Mouse (Mus musculus) cerebellum, postnatal 10 days (tissue): Measurements from ENCODE around the gene Cntn4.
A peak's percentile ranks its signal among the peaks of the same experiment; 100 is the strongest.

ENCODE experiments used
- DNase-seq, 2 experiments: peaks; one replicate each; pipeline ENCODE4 v3.0.0; 2021; ENCODE audit warnings: mixed read lengths in 2 of 2

The Cntn4 gene

GRCm38 (mm10) chr6:105677149-105678031 lies at the start of gene Cntn4:
Gene Cntn4, plus strand, starts transcription at chr6:105677660.
- DNase-seq: peak; percentile 78 to 81

DNA sequence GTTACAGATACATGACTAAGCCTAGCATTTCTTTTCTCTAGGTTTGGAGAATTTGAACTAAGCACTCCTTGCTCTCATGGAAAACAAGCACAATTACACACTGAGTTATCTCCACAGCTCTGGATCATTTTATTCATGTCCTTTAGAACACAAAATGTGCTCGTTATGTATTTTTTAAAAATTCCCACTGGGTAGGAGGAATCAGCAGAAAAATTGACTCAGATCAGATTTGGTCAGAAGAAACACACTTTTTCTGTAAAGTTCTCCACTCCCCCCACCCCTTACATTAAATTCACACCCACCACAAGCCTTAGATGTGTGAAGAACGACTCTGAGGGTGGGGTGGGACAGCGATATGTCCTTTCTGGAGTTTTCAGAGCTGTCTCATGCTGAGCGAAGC lies 3.2 kb upstream of the Cntn4 start:
- DNase-seq: no peak

DNA sequence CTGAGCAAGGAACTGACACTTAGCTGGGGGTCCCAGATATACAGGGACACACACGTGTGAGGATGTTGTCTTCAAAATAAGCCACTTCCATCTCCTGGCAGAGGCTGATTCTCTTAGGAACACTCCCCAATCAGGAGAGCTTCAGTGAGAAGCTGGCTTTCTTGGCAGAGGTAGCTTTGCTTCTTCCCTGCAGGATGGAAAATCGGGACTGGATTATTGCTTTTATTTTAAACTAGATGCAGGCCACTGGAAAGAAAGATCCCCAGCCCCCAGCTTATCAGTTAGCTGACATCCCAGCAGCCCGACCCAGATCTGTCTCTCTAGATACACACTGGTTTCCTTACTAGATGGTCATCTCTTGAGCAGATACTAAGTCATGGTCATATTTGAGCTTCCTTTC lies 2.4 kb upstream of the Cntn4 start:
- DNase-seq: peak; percentile 31 to 38

GRCm38 (mm10) chr6:105676637-105677036 lies 823 bp upstream of the Cntn4 start:
- no peak for DNase-seq

DNA sequence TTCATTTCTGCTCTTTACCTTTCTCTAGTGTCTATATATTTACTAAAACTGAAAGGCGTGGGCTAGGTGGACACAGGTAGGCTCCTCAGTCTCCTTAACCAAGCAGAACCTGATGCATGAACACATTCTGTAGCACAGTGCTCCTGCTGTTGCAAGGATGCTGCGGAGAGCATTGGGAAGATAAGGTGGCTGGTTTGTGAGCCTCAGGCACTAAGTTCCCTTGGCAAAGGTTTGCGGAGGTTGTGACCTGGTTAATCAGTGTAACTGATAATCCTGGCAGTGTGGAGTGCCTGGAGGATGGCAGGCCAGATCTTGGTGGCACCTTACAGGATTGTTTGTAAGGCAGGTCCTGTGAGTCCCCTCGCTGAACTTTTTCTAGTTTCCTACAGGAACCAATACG lies 1.3 kb downstream of the Cntn4 start:
- peak; percentile 15 to 22 for DNase-seq

DNA sequence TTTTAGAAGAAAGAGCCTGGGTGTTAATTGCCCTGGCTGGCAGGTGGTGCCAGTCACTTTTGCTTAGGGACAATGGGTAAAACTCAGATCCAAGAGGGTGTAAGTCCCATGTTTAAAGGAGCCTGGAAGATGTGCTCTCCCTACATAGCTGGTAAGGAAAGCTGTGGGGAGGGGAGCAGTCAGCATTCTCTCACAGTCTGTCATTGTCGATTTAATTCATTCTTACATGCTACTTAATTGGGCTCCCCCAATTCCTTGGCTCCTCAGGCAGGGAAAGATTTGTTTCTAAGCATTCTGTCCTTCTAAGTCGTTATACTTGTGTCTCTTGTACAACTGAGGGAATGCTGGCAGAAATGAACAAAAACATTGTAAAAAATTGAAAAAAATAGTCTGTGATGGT lies 4.0 kb downstream of the Cntn4 start:
- no peak for DNase-seq

DNA sequence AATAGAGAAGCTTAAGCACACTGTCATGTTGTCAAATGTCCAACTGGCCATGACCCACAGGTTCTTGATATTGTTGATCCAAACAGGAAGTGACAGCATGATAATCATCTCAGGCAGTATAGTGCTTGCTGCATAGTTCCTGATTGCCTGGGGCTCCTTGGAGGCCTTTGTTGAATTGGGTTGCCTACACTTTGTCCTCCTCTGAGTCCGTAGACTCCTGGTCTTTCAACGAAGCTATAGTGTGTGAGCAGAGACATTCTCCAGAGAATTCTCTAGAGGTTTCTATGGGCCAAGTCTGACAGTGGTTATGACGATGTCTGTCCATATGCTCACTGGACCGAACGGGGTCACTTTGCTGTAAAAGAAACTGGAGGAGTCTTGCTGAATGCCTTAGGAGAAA lies 5.8 kb downstream of the Cntn4 start:
- DNase-seq: no peak

GRCm38 (mm10) chr6:105684123-105684522 lies 6.7 kb downstream of the Cntn4 start:
- DNase-seq: no peak

DNA sequence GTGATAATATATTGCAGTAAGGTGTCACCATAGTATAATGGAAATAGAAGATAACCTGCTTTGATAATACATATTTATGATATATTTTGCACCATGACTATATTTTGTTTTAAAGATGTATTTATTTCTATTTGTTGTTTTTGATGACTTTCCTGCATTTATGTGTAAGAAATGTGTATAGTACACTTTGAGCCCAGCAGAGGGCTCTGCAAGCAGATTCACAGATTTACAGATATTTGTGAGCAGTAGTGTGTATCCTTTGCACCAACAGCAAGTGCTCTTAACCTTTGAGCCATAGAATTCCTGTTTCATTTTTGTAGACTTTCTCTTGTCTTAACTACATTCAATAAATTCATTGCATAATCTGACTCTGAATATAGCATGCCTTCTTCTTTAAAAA lies 10.7 kb downstream of the Cntn4 start:
- DNase-seq: no peak

DNA sequence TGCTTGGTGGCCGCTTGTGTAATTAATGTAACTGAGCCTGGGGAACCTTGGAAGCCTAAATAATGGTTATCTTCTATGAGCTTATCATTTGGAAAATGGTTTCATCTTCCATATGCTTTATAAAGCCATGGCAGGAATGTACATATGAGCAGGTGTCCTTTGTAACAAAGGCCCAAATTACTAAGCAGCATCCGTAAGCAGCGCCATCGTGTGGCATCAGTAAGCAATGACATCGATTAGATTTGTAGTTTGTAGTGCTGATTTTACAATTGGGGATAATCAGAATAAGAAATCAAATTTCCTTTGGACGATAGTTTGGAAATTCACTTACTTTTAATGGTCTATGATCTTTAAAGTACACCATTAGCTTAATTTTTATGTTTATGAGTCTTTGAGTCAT lies 64.6 kb downstream of the Cntn4 start:
- DNase-seq: peak; percentile 19 to 27

GRCm38 (mm10) chr6:105780616-105781015 lies 103.2 kb downstream of the Cntn4 start:
- no peak for DNase-seq

DNA sequence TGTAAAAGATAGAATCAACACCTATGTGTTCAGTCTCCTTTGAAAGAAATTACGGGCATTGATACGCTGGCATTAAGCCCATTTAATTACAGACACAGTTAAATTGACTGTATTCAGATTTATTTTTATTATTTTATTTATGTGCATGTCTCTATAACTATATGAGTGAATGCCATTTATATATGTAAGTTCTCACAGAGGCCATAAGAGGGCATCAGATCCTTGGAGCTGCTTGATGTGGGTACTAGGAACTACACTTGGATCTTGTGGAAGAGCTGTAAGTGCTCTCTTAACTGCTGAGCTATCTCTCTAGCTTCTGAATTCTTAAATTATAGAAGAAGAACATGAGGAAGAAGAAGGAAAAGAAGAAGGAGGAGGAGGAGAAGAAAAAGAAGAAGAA lies 111.0 kb downstream of the Cntn4 start:
- peak in 1 of 2 experiments; percentile 12 for DNase-seq

DNA sequence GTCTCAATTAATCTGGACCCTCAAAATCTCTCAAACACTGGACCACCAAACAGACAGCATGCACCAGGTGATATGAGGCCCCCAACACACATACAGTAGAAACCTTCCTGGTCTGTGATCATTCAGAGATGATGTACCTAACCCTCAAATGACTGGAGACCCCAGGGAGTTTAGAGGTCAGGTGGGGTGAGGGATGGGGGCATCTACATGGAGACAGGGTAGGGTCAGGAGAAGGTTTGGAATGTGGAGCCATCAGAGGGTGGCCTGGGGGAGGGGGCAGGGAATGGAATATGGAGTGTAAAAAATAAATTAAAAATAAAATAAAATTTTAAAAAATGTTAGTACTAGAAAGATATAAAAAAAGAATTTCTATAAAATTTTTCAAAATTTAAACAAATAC lies 157.6 kb downstream of the Cntn4 start:
- no peak for DNase-seq

- peak in 1 of 2 experiments; percentile 3 for DNase-seq
Observed at GRCm38 (mm10) chr6:105847296-105847695, 169.8 kb downstream of the Cntn4 start.

DNA sequence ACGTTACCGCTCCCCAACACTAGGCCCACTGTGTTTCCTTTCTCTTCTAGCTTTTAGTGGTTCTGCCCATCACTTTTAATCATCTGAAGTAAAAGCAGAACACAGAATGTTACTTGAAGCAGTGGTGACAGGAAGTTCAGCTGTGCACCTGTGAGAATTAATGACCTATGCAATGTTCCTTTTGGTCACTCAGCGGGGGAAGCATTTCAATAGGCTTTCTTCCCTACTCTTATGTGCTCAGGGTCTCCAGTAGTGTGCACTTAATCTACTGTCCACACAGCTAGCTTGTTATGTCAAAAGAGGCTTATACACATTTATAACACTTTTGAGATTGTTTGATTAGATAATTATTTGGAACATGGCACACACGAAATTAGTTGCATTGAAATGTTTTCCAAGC lies 215.4 kb downstream of the Cntn4 start:
- no peak for DNase-seq

GRCm38 (mm10) chr6:105938485-105938884 lies 261.0 kb downstream of the Cntn4 start:
- DNase-seq: peak in 1 of 2 experiments; percentile 2

- DNase-seq: no peak
Observed at GRCm38 (mm10) chr6:105939303-105939702, 261.8 kb downstream of the Cntn4 start.

DNA sequence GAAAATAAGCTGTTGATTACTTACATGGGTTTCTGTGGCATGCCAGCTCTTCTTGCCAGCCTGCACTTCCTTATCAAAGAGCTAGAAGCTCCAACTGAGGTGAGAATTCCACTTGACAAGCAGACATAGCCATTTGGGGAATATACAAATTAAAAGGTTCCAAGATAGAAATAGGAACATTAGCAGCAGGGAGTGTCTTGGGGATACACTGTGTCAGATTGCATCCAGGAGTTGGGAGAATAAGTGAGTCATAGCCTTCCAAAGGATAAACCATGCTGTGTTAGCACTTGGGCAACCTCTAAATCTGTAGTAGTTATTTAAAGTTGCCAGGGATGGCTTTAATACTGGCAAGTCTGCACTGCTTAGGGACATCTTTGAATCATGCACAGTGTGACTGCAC lies 263.1 kb downstream of the Cntn4 start:
- DNase-seq: no peak

DNA sequence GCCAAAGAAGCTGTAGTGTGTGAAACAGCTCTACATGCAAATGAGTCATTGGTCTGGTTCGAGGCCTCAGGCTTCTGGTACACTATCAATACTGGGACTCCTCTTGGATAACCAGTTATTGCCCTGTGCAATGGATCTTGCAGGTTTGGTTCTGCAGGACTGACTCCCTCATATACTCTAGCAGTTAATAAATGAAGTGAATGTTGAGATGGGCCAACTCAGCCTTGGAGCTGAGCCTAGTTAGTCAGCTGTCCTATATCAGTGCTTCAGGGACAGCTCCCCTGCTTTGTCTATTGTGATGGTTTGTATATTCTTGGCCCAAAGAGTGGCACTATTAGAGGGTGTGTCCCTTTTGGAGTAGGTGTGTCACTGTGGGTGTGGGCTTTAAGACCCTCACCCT lies 314.0 kb downstream of the Cntn4 start:
- no peak for DNase-seq

DNA sequence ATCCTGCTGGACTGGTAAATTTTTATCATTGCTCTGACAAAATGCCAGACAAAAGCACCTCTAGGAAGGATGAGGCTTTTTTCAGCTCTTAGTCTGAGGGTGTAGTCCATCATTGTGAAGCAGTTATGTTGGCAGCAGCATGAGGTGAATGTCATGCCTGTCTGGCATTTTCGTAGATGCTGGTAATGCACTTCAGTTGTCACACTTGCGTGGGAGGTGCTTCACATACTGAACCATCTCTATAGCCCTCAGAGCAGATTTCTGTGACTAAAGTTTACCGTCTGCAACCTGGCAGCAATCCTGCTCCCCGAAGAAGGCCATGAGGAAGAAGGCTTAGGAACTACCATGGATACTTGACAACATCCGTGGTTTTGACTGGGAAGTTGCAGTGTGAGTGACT lies 335.6 kb downstream of the Cntn4 start:
- DNase-seq: no peak

GRCm38 (mm10) chr6:106015126-106015525 lies 337.7 kb downstream of the Cntn4 start:
- no peak for DNase-seq

DNA sequence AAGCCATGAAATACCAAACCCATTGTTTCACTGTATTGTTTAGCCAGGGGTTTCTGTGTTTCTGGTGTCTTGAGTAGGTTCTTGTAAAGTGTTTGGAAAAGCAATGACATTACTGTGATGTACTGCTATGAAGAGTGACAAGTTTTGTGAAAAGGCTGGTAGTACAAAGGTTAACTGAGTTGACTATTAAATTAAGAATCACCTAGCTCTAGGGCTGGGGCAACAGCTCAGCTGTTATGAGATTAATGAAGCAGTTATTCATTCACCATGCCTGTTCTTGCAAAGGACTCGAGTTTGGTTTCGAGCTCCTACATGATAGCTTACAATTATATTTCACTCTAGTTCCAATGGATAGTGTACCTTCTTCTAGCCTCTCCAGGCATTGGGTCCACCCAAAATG lies 371.4 kb downstream of the Cntn4 start:
- no peak for DNase-seq

GRCm38 (mm10) chr6:106056123-106056522 lies 378.7 kb downstream of the Cntn4 start:
- DNase-seq: no peak

- DNase-seq: no peak
Observed at GRCm38 (mm10) chr6:106078071-106078603, 400.7 kb downstream of the Cntn4 start.

DNA sequence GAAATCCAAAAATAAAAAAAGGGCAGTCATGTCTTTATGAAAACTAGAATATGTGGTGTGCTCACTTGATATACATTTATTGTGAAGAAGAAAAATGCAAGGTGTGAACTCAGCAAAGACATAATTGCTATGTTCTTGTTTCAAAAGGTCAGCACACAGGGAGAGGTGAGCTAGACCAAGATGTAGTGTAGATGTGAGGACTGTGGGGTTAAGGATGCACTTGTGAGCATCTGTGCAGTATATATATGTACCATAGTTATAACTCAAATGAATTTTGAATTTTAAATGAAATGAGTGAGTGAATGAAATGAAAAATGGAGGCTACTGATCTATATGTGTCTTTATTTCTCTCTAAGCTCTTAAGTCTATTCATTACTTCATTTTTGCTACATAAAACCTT lies 401.2 kb downstream of the Cntn4 start:
- DNase-seq: no peak
